Mouse (Mus musculus): ENCODE measurements around the gene Dusp16. TPM values are rescaled to one million over a fixed set of nuclear protein-coding genes. Genes with fewer than 3 reads are reported as not detected.

Gene Dusp16
- polyA plus RNA-seq, 1 experiment = 4.8 TPM

- Histone ChIP-seq H3K79me2 (ENCODE audit: control insufficient read depth, insufficient read depth) (no peaks in the 10 kb centered on the region), H3K36me3 (ENCODE audit: control insufficient read depth, insufficient read depth) (no peaks in the 10 kb centered on the region), H3K4me2 (ENCODE audit: low read depth) (peak overlapping the region; percentile 87), H3K27me3 (ENCODE audit: control insufficient read depth, insufficient read depth, insufficient read length) (no peaks in the 10 kb centered on the region), H3K4me3 (peak overlapping the region; percentile 59), H3ac (ENCODE audit: control insufficient read depth, insufficient read length) (no peak overlapping the region)
- TF ChIP-seq MAX (IDR thresholded peaks at IDR 0.05; ENCODE audit: low read depth) (no peak), MYOG (IDR thresholded peaks at IDR 0.05; ENCODE audit: control insufficient read depth in 1 of 3, insufficient read depth in 1 of 3, insufficient read length in 2 of 3, low read depth in 2 of 3) (no peak), TCF12 (IDR thresholded peaks at IDR 0.05; ENCODE audit: insufficient read depth, poor library complexity, severe bottlenecking) (no peak), SRF (IDR thresholded peaks at IDR 0.05; ENCODE audit: control insufficient read depth, insufficient read length, low read depth) (no peak), MYOD1 (IDR thresholded peaks at IDR 0.05; ENCODE audit: control insufficient read depth in 1 of 3, insufficient read length in 2 of 3, low read depth in 2 of 3) (no peak), POLR2A (IDR thresholded peaks at IDR 0.05; ENCODE audit: insufficient read length, low read depth) (no peak), USF1 (IDR thresholded peaks at IDR 0.05; ENCODE audit: low read depth) (no peak), REST (IDR thresholded peaks at IDR 0.05; ENCODE audit: insufficient read depth, insufficient read length) (no peak), POLR2AphosphoS2 (IDR thresholded peaks at IDR 0.05; ENCODE audit: insufficient read length, low read depth) (no peak)
These were observed 38.4 kb upstream of the Dusp16 start for GRCm38 (mm10) chr6:134830776-134831175.

DNA sequence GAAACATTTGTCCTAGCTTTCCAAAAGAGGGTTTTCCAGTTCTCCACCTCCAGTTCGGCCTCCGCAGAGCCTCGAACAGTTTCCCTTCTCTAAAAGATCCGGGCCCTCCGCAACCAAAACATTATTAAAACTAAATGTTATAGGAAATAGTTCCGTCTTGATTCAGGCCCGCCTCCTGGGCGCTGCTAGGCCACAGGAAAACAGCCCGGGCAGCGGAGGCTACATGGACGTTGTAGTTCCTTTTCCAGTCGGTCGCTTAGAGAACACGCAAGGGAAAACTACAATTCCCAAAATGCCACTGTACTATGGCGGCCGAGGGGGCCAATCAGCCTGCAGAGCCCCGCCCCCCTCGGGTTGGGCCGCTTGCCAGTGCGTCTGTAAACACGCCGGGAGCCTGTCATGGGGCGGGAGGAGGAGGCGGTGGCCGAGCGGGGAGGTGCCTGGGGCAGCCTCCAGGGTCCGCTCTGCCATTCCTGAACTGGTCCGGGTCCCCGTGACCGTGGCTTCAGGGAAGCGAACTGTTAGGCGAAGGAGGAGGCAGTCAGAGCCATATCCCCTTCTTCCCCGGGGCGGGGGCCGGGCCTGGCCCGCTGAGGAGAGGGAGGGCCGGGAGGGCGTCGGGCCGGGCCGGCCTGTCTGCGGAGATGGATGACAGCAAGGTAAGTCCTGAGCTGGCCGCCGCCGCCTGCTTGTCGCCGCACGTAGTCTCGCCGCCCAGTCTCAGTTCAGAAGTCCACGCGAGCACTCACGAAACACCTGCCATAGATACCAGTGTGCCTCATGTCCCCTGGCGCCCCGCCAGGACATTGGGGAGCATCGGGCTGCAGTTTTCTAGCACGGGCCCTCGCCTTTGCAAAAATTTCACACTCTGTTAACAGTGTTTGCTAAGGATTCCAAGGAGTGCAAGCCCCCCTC, 37.6 kb upstream of the Dusp16 start, which contains the start of gene Crebl2:
TSS of gene Crebl2 (plus strand) at position 369 of the 915 bp plus-strand sequence.
- H3K79me2 ChIP-seq (ENCODE audit: control insufficient read depth, insufficient read depth) = no peaks in the 10 kb centered on the region
- H3K36me3 ChIP-seq (ENCODE audit: control insufficient read depth, insufficient read depth) = no peaks in the 10 kb centered on the region
- TF ChIP-seq MYOD1 (IDR thresholded peaks at IDR 0.05; ENCODE audit: control insufficient read depth in 1 of 3, insufficient read length in 2 of 3, low read depth in 2 of 3) (peak in 1 of 3 experiments; percentile 23), E2F4 (IDR thresholded peaks at IDR 0.05; ENCODE audit: insufficient read depth) (no peak), TCF12 (IDR thresholded peaks at IDR 0.05; ENCODE audit: insufficient read depth, poor library complexity, severe bottlenecking) (no peak), MAX (IDR thresholded peaks at IDR 0.05; ENCODE audit: low read depth) (no peak), MYOG (IDR thresholded peaks at IDR 0.05; ENCODE audit: control insufficient read depth in 1 of 3, insufficient read depth in 1 of 3, insufficient read length in 2 of 3, low read depth in 2 of 3) (no peak), POLR2A (IDR thresholded peaks at IDR 0.05; ENCODE audit: insufficient read length, low read depth) (peak; percentile 57)
- H3ac ChIP-seq (ENCODE audit: control insufficient read depth, insufficient read length) = no peak within 1 kb of the TSS
- peak within 1 kb of the TSS; percentile 97 for H3K4me2 ChIP-seq (ENCODE audit: low read depth)
- peak within 1 kb of the TSS; percentile 59 for H3K4me3 ChIP-seq
- H3K27me3 ChIP-seq (ENCODE audit: control insufficient read depth, insufficient read depth, insufficient read length) = no peaks in the 10 kb centered on the region

- Histone ChIP-seq H3K79me2 (ENCODE audit: control insufficient read depth, insufficient read depth) (no peaks in the 10 kb centered on the region), H3K27me3 (ENCODE audit: control insufficient read depth, insufficient read depth, insufficient read length) (no peaks in the 10 kb centered on the region), H3K4me3 (no peak overlapping the region), H3K4me2 (ENCODE audit: low read depth) (no peak overlapping the region), H3K36me3 (ENCODE audit: control insufficient read depth, insufficient read depth) (no peaks in the 10 kb centered on the region), H3ac (ENCODE audit: control insufficient read depth, insufficient read length) (no peak overlapping the region)
- TF ChIP-seq REST (IDR thresholded peaks at IDR 0.05; ENCODE audit: insufficient read depth, insufficient read length) (no peak), E2F4 (IDR thresholded peaks at IDR 0.05; ENCODE audit: insufficient read depth) (no peak), POLR2AphosphoS2 (IDR thresholded peaks at IDR 0.05; ENCODE audit: insufficient read length, low read depth) (no peak), SRF (IDR thresholded peaks at IDR 0.05; ENCODE audit: control insufficient read depth, insufficient read length, low read depth) (no peak), POLR2A (IDR thresholded peaks at IDR 0.05; ENCODE audit: insufficient read length, low read depth) (no peak), USF1 (IDR thresholded peaks at IDR 0.05; ENCODE audit: low read depth) (no peak), TCF12 (IDR thresholded peaks at IDR 0.05; ENCODE audit: insufficient read depth, poor library complexity, severe bottlenecking) (no peak)
These were observed 30.4 kb upstream of the Dusp16 start for GRCm38 (mm10) chr6:134822844-134823243.

DNA sequence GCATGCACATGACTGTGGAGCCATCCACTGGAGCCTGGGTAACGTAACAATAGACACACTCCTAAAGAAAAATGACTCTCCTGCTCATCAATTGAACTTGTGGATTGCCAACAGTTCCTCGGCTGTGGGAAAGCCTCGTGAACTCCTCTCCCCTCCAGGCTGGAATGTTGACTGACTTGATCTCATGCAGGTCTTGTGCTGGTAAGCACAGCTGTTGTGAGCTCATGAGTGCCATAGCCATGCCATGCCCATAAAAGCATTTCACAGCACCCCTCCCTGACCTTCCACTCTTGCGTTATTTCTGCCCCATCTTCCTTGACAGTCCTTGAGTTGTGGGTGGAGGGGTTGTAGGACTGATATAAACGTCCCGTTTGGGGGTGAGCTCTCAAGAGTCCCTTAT, 28.0 kb upstream of the Dusp16 start:
- TF ChIP-seq MAX (IDR thresholded peaks at IDR 0.05; ENCODE audit: low read depth) = no peak
- TF ChIP-seq REST (IDR thresholded peaks at IDR 0.05; ENCODE audit: insufficient read depth, insufficient read length) = no peak
- peak; percentile 13 for TF ChIP-seq TCF12 (IDR thresholded peaks at IDR 0.05; ENCODE audit: insufficient read depth, poor library complexity, severe bottlenecking)
- no peak for TF ChIP-seq E2F4 (IDR thresholded peaks at IDR 0.05; ENCODE audit: insufficient read depth)
- TF ChIP-seq POLR2A (IDR thresholded peaks at IDR 0.05; ENCODE audit: insufficient read length, low read depth) = no peak
- no peak for TF ChIP-seq TCF3 (IDR thresholded peaks at IDR 0.05; ENCODE audit: insufficient read length, low read depth)
- peak in 2 of 3 experiments; percentile 61 to 86 for TF ChIP-seq MYOG (IDR thresholded peaks at IDR 0.05; ENCODE audit: control insufficient read depth in 1 of 3, insufficient read depth in 1 of 3, insufficient read length in 2 of 3, low read depth in 2 of 3)
- TF ChIP-seq USF1 (IDR thresholded peaks at IDR 0.05; ENCODE audit: low read depth) = no peak
- TF ChIP-seq SRF (IDR thresholded peaks at IDR 0.05; ENCODE audit: control insufficient read depth, insufficient read length, low read depth) = peak; percentile 37
- TF ChIP-seq MYOD1 (IDR thresholded peaks at IDR 0.05; ENCODE audit: control insufficient read depth in 1 of 3, insufficient read length in 2 of 3, low read depth in 2 of 3) = peak in 2 of 3 experiments; percentile 28 to 75
- TF ChIP-seq POLR2AphosphoS2 (IDR thresholded peaks at IDR 0.05; ENCODE audit: insufficient read length, low read depth) = no peak
- no peak for TF ChIP-seq CEBPB (IDR thresholded peaks at IDR 0.05; ENCODE audit: insufficient read depth, poor library complexity, severe bottlenecking)
- H3K27me3 ChIP-seq (ENCODE audit: control insufficient read depth, insufficient read depth, insufficient read length) = no peaks in the 10 kb centered on the region
- H3K79me2 ChIP-seq (ENCODE audit: control insufficient read depth, insufficient read depth) = no peaks in the 10 kb centered on the region
- H3K4me2 ChIP-seq (ENCODE audit: low read depth) = no peak overlapping the region
- no peak overlapping the region for H3ac ChIP-seq (ENCODE audit: control insufficient read depth, insufficient read length)
- H3K4me3 ChIP-seq = no peak overlapping the region
- H3K36me3 ChIP-seq (ENCODE audit: control insufficient read depth, insufficient read depth) = no peaks in the 10 kb centered on the region
